Mouse (Mus musculus): ENCODE data around the gene Gabrq. TPM values are rescaled to one million over a fixed set of nuclear protein-coding genes. Genes with fewer than 3 reads are reported as not detected.

Gene Gabrq
- under 1 TPM in 1 of 2 experiments, not detected in 1; 0.10 TPM for total RNA-seq (2021)

DNA sequence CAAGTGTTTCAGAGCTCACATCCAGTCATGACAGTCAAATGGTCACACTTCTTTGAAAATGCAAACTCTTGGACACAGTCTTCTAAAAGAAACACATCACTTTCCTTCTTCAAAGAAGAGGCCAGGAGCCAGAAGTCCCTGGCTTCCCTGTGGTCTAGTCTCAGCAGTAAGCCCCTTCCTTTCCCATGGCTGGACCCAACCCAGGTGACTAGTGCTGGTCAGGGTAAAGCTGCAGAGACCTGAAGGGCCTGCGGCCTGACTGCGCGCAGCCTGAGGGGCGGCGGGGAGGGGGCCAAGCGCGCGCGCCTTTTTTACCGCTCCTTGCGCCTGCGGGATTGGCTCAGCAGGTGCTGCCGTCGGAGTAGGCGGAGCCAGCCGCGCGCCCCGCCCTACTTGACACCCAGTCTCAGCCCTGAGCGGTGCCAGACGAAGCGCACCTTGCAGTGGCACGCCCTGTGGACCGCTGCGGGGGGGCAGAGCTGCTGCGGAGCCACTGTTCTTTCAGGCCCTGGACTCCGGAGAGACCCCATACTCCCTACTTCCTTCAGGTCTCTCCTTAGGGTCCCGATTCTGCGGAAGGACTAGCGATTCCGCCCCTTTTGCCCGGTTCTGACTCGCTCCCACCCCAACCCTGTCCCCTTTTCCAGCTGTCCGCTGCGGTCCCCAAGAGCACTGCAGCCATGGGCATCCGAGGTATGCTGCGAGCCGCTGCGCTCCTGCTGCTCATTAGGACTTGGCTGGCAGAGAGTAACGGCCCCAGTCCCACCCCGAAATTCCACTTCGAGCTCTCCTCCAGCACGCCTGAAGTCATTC lies at the start of gene Gabrq:
Gene Gabrq, plus strand, starts transcription at position 403 of the 813 bp plus-strand sequence.
- DNase-seq: peak; percentile 3 to 7
- intact Hi-C loops (cut with DNase I): loop anchor here (10.0 kb wide), 1 partner anchor 1030 kb away; no protein-coding TSS in a partner anchor

DNA sequence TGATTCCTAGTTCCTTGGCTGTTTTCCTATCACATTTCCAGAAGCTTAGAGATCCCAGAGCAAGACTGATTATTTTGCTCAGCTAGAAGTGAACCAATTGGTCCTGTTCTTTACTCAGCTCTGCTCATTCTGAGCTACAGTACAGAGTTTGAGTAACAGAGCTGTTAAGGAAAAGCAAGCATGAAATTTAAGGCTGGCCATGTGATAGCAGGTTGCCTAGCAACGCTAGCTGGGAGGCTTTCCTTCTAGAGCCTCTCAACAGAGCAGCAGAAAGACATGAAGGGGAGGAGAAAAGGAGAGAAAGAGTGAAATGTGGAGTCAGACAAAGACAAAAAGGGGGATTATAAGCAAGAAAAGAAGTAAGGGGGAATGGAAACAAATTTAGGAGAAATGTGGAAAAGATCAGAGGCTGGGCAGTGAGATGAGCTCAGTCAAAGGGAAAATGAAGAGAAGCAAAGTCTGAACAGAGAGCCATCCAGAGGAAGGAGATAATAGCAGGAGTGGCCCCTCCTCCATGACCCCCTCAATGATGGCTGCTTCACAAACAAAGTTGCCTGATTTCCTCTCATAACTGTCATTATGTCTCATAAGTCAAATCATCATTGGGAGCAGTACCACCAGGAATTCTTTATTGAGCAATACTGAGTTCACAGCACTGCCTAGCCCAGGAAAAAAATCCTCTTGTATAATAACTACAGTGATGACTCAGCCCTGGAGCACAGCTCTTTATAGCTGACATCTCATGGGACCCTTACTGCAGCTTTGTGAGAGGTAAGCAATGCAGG lies 36.0 kb upstream of the Gabrq start:
- intact Hi-C loops (cut with DNase I): no loop called here
- no peak for DNase-seq

DNA sequence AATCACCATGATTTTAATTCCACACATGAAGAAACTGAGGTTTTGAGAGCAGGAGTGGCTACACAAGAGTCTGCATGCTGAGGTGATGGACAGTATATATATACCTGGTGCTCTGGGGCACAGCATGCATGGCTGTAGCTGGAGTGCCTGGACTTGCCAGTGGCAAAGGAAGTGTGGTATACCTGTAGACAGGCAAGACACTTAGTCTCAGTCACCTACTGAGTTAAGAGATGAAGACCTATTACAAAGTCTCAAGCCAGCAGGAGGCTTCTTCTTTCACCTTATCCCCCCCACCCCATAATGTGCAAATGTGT lies 35.5 kb upstream of the Gabrq start:
- intact Hi-C loops (cut with DNase I): no loop called here

DNA sequence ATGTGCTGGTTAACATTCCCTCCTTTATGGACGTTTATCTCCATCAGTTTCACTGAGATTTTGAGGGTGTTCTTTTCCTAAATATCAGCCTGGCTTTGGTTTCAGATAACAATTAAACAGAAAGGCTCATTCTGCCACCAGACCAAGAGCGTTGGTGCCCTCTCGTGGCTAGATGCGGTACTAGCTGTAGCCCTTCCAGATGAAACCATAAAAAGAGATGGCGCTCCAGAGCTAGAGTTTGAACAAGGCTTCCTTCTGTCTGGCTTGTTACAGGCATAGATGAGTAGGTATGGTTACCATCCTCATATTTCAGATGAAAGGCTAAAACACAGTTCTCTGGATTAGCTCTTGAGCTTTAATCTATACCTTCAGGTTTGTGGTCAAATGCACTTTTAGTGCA lies 5.4 kb upstream of the Gabrq start:
- DNase-seq: peak; percentile 64 to 77
- intact Hi-C loops (cut with DNase I): loop anchor here (1.0 to 5.0 kb wide), 2 partner anchors 806 to 1172 kb away; no protein-coding TSS in a partner anchor

More for the DNA sequence above, 35.5 kb upstream of the Gabrq start:
- DNase-seq: no peak

DNA sequence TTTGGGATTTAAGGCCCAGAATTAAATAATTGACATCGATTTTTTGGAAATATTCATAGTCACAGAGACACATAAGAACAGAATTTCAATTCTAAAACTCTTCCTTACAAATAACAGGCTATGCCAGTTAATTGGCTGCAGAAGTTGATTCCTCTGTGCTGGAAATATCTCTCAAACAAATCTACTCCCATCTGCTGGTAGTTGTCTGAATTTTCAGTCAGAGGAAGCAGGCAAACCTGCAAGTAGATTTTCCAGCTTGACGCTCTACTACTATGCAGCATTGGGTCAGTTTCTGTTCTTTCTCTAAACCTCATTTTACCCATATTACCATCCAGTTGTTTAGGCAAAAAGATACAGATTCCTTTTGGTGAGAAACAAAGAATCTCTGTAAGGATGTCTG lies 1.7 kb upstream of the Gabrq start:
- intact Hi-C loops (cut with DNase I): loop anchor here (10.0 kb wide), 1 partner anchor 1029 kb away; no protein-coding TSS in a partner anchor

DNA sequence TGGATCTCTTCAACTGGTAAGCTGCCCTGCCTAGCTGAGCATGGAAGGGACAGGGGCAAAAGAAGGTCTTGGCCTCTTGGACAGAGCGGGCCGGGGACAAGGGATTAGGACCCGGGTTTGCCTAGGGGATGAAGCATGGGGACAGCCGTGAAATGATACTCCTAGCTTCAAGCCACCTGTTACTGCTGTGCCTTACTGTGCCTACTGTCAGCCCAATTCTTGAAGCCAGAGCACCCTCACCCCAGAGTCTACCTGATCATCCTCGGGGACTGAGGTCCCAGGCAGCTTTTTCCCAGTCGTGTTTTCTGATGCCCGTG lies 569 bp downstream of the Gabrq start:
- intact Hi-C loops (cut with DNase I): loop anchor here (10.0 kb wide), 1 partner anchor 1031 kb away; no protein-coding TSS in a partner anchor
- no peak for DNase-seq

More for the DNA sequence above, 1.7 kb upstream of the Gabrq start:
- no peak for DNase-seq

Other genes with a start within 250 kb of the Gabrq start
- under 1 TPM; 0.32 to 0.38 TPM for gene Gabra3, start 168.3 kb upstream of the Gabrq start, total RNA-seq (2021)
- gene Cetn2, start 93.2 kb downstream of the Gabrq start, total RNA-seq (2021): 10 to 100 TPM; 31.9 to 38.5 TPM
- 10 to 100 TPM in 1 of 2 experiments, 1 to 10 TPM in 1; 9.8 to 10.3 TPM for gene Nsdhl, start 93.4 kb downstream of the Gabrq start, total RNA-seq (2021)
- gene Zfp185, start 162.2 kb downstream of the Gabrq start, total RNA-seq (2021): 1 to 10 TPM; 2.3 to 3.3 TPM
- gene Pnma5, start 211.9 kb downstream of the Gabrq start, total RNA-seq (2021): under 1 TPM in 1 of 2 experiments, not detected in 1; 0.15 TPM
- not detected for gene Pnma3, start 239.6 kb downstream of the Gabrq start, total RNA-seq (2021)